Mouse (Mus musculus): ENCODE data around the gene Kcnmb1. TPM values are rescaled to one million over a fixed set of nuclear protein-coding genes. Genes with fewer than 3 reads are reported as not detected.

Kcnmb1 gene
- polyA plus RNA-seq, 1 experiment from 2014 or later, result 0.03 TPM

DNA sequence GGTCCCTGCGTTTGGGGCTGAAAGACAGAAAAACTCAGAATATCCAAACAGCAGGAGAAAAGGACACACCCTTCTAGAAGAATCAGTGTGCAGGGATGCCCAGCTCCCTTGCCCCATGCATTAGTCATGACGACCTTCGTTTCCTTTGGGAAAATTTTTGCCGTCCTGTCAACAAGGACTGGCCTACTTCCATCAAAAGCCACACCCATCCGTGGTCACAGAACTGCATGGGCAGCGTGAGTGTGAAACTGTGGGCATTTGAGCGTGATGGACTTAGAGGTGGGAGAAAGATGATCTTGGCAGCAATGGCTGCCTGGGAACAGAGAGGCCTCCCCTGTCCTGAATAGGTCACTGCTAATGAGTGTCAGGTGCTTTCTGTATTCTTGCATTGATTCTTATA, 9.3 kb downstream of the Kcnmb1 start:
- H3K4me3 ChIP-seq (replicated peaks), result no peak overlapping the region
- no peaks in the 10 kb centered on the region for H3K4me1 ChIP-seq (replicated peaks)
- ATAC-seq (ENCODE audit: low read depth) (no peak), DNase-seq (no peak)
- H3K9ac ChIP-seq, result no peak overlapping the region
- H3K36me3 ChIP-seq, result no peaks in the 10 kb centered on the region
- WGBS (ENCODE audit: insufficient replicate concordance), result 60% methylated on average over 7 of the region's 7 CpGs
- H3K27me3 ChIP-seq, result no peaks in the 10 kb centered on the region
- no peaks in the 10 kb centered on the region for H3K9me3 ChIP-seq (replicated peaks)
- H3K4me2 ChIP-seq, result no peak overlapping the region
- H3K27ac ChIP-seq, result no peak overlapping the region

DNA sequence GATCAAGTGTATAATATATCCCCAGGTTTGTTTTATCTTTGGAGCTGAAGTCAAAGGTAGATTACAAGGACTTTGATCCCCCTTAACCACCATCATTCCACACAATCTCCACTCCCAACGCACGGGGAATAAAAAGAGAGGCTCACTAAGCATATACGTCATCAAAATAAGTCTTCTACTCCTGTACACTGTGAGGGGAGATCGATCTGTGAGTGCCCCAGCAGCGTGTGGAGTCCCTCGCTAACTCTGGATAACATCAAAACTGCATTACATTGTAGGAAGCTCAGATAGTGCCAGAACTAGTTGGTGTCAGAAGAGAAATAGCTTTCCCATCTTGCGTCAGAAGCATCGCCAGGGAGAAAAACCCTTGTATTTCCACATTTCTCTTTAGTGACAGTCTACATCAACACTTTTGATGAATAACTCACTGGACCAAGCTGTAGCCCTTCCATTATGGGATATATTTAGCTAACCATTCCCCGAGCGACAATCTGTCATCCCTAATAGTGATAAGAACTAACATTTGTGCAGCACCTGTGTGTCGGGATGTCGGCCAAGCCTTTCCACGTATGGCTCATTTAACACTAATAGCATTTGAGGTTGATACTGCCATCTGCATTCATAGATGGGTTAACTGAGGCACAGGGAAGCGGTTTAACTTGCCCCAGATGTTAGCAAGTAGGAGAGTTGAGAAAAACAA, 11.7 kb downstream of the Kcnmb1 start:
- no peak overlapping the region for H3K4me3 ChIP-seq (replicated peaks)
- no peaks in the 10 kb centered on the region for H3K27me3 ChIP-seq
- H3K9me3 ChIP-seq (replicated peaks), result no peaks in the 10 kb centered on the region
- H3K9ac ChIP-seq, result no peak overlapping the region
- 68% methylated on average over 14 of the region's 14 CpGs for WGBS (ENCODE audit: insufficient replicate concordance)
- no peaks in the 10 kb centered on the region for H3K36me3 ChIP-seq
- no peaks in the 10 kb centered on the region for H3K4me1 ChIP-seq (replicated peaks)
- ATAC-seq (ENCODE audit: low read depth) (no peak), DNase-seq (no peak)
- H3K4me2 ChIP-seq, result no peak overlapping the region
- H3K27ac ChIP-seq, result no peak overlapping the region

DNA sequence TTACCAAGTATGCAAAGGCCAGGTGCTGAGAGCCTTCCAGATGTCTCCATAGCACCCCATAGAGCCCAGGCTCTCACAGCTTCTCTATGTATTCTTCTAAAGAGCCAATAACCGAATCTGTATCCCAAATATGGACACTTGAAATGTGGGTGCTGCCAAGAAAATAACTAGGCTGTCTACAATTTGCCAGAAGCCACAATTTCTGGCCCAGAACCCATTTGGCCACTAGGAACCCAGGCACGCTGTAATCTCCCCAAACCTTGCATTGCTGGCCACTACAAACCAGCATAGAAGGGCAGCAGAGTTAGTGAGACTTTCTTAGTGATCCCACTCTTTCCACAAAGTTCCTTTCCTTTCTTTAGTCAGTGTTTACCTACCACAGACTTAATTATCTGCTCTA, 12.3 kb downstream of the Kcnmb1 start:
- no peaks in the 10 kb centered on the region for H3K27me3 ChIP-seq
- H3K4me2 ChIP-seq, result no peak overlapping the region
- no peaks in the 10 kb centered on the region for H3K4me1 ChIP-seq (replicated peaks)
- DNase-seq, result no peak
- WGBS (ENCODE audit: insufficient replicate concordance), result 55% methylated on average over 2 of the region's 2 CpGs
- no peak overlapping the region for H3K9ac ChIP-seq
- H3K27ac ChIP-seq, result no peak overlapping the region
- ATAC-seq (ENCODE audit: low read depth), result no peak
- H3K36me3 ChIP-seq, result no peaks in the 10 kb centered on the region
- H3K4me3 ChIP-seq (replicated peaks), result no peak overlapping the region
- no peaks in the 10 kb centered on the region for H3K9me3 ChIP-seq (replicated peaks)

DNA sequence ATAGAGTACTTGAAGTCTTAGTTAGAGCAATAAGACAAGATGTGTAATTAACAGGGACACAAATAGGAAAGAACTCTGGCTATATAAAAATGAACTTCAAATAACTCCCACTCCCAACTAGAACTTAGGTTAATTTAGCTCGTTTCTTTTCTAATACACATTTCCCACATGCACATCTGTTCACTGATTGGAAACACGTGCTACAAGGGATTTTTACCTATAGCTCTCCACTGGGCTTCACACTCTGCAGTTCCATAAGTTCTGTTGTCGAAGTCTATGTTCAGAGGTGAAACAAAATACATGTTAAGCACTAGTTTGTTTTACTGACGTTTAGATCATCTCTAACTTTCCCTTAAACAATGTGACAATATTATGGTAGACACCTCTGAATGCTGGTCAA, 17.3 kb downstream of the Kcnmb1 start:
- WGBS (ENCODE audit: insufficient replicate concordance), result 47% methylated on average over 4 of the region's 4 CpGs
- H3K4me3 ChIP-seq (replicated peaks), result no peak overlapping the region
- DNase-seq (no peak), ATAC-seq (ENCODE audit: low read depth) (no peak)
- no peak overlapping the region for H3K4me2 ChIP-seq
- H3K9me3 ChIP-seq (replicated peaks), result no peaks in the 10 kb centered on the region
- H3K27ac ChIP-seq, result no peak overlapping the region
- H3K36me3 ChIP-seq, result no peaks in the 10 kb centered on the region
- no peaks in the 10 kb centered on the region for H3K27me3 ChIP-seq
- H3K4me1 ChIP-seq (replicated peaks), result no peaks in the 10 kb centered on the region
- no peak overlapping the region for H3K9ac ChIP-seq

DNA sequence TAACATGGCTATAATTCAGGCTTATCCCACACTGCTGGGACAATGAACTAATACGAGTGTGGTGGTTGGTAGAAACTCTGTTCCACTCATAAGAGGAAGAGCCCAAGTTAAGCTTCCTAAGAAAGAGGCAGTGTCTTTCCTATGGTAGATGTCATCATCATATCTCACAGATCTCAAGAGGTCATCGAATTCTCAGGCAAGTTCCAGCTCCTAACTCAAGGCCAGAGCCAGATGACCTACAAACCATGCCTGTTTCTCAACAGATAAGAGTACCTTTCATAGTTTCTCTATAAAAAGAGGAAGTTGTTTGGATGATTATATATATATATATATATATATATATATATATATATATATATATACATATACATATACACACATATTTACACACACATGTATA, 23.7 kb downstream of the Kcnmb1 start:
- H3K27ac ChIP-seq, result no peak overlapping the region
- WGBS (ENCODE audit: insufficient replicate concordance), result 32% methylated on average over 2 of the region's 2 CpGs
- no peak overlapping the region for H3K4me3 ChIP-seq (replicated peaks)
- H3K4me2 ChIP-seq, result no peak overlapping the region
- H3K9ac ChIP-seq, result no peak overlapping the region
- no peaks in the 10 kb centered on the region for H3K36me3 ChIP-seq
- ATAC-seq (ENCODE audit: low read depth), result no peak
- no peak for DNase-seq
- H3K9me3 ChIP-seq (replicated peaks), result no peaks in the 10 kb centered on the region
- no peaks in the 10 kb centered on the region for H3K27me3 ChIP-seq
- H3K4me1 ChIP-seq (replicated peaks), result 0 out of 2 replicates have a peak, but pooled peaks cover 4% of the 10 kb centered on the region

DNA sequence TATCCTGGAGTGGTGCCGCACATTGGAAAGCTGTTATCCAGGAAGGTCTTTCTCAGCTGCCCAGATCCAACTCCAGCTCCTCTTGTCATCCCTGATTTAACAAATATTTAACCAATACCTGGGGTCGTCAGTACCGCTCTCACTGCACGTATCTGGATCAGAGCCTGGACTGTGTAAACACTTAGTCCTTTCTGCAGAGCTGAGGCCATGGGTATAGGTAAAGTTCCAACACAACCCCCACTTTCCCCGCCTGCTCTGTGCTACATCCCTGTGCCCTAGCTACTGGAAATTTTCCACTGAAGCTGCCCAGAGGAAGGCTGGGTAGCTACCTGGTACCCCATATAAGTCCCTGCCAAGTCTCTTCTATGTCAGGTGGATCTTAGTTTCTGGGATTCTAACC, 27.2 kb downstream of the Kcnmb1 start:
- no peak overlapping the region for H3K4me3 ChIP-seq (replicated peaks)
- H3K27me3 ChIP-seq, result 0 out of 2 replicates have a peak, but pooled peaks cover 8% of the 10 kb centered on the region
- no peak overlapping the region for H3K27ac ChIP-seq
- WGBS (ENCODE audit: insufficient replicate concordance), result 52% methylated on average over 5 of the region's 5 CpGs
- no peaks in the 10 kb centered on the region for H3K9me3 ChIP-seq (replicated peaks)
- DNase-seq (no peak), ATAC-seq (ENCODE audit: low read depth) (peak; percentile 69)
- H3K4me1 ChIP-seq (replicated peaks), result peaks cover 19% of the 10 kb centered on the region; the same call in 1 of the 2 replicates
- H3K36me3 ChIP-seq, result no peaks in the 10 kb centered on the region
- H3K4me2 ChIP-seq, result no peak overlapping the region
- H3K9ac ChIP-seq, result no peak overlapping the region

DNA sequence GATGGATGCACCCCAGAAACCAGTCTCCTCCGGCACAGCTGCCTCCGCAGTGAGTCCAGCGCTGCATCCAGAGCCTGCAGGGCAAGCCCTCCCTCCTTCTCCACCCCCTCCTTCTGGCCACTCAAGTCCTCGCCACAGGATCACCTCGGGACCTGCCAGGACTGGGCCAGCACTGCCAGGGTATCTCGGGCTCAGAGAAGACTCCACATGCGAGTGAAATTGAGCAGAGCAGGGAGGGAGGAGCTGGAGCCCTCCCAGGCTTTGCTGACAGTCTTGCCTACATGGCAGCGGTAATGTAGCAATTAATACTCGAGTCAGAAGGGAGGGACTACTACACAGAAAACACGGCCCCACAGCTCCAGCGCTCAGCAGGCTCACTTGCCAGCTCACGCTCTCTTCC, 30.1 kb downstream of the Kcnmb1 start, which contains the start of gene Kcnip1:
Kcnip1 (minus strand) TSS at position 215 of the 400 bp plus-strand sequence.
- Histone ChIP-seq H3K4me2 (no peak within 1 kb of the TSS), H3K27me3 (0 out of 2 replicates have a peak, but pooled peaks cover 8% of the 10 kb centered on the region), H3K27ac (no peak within 1 kb of the TSS), H3K9ac (no peak within 1 kb of the TSS), H3K4me1 (replicated peaks) (peaks cover 19% of the 10 kb centered on the region; the same call in 1 of the 2 replicates), H3K9me3 (replicated peaks) (no peaks in the 10 kb centered on the region), H3K4me3 (replicated peaks) (no peak within 1 kb of the TSS), H3K36me3 (no peaks in the 10 kb centered on the region)
- DNase-seq (no peak), ATAC-seq (ENCODE audit: low read depth) (no peak)
- 30% methylated on average over 12 of the region's 12 CpGs for WGBS (ENCODE audit: insufficient replicate concordance)

DNA sequence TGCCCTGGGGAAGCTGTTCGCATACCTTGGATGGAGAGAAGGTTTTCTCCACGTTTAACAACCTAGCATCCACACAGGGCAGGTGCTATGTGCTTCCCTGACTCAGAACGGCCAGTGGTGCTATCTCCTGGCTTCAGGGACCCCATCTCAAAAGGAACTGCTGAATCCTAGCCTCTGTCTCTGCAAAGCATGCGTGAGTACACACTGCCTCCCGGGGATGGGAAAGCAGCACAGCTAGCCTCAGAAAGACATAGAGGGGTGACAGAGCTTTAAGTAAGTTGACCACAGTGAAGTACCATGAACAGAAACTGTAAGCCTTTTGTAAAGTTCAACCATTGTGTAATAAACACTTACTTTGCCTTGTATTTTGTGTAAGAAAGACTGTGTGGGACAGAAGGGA, 30.7 kb downstream of the Kcnmb1 start:
- Histone ChIP-seq H3K27me3 (0 out of 2 replicates have a peak, but pooled peaks cover 8% of the 10 kb centered on the region), H3K4me1 (replicated peaks) (peaks cover 19% of the 10 kb centered on the region; the same call in 1 of the 2 replicates), H3K9ac (no peak overlapping the region), H3K27ac (no peak overlapping the region), H3K4me3 (replicated peaks) (no peak overlapping the region), H3K9me3 (replicated peaks) (no peaks in the 10 kb centered on the region), H3K36me3 (no peaks in the 10 kb centered on the region), H3K4me2 (no peak overlapping the region)
- ATAC-seq (ENCODE audit: low read depth), result no peak
- no peak for DNase-seq
- WGBS (ENCODE audit: insufficient replicate concordance), result 48% methylated on average over 5 of the region's 5 CpGs

DNA sequence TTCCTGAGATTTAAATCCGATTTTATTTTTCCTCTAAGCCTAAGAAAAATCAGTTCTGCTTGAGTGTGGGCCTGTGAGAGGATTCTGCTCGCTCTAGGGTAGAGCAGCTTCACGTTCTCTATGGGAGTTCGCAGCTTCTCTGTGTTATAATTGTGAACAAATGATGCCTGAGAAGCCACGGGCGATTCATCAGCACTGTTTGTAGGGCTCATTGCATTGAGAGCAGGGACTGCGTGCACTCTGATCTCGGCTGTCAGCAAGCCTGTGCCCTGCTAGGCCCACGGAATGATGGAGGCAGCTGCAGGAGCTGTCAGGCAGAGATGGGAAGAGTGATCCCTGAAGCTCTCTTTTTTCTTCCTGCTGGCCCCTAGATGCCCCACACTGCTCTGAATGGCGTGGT, 35.4 kb downstream of the Kcnmb1 start:
- DNase-seq (no peak), ATAC-seq (ENCODE audit: low read depth) (no peak)
- WGBS (ENCODE audit: insufficient replicate concordance), result 58% methylated on average over 10 of the region's 10 CpGs
- no peak overlapping the region for H3K27ac ChIP-seq
- peaks cover 11% of the 10 kb centered on the region; the same call in 1 of the 2 replicates for H3K4me1 ChIP-seq (replicated peaks)
- H3K9ac ChIP-seq, result no peak overlapping the region
- H3K4me2 ChIP-seq, result no peak overlapping the region
- no peaks in the 10 kb centered on the region for H3K36me3 ChIP-seq
- H3K4me3 ChIP-seq (replicated peaks), result no peak overlapping the region
- H3K27me3 ChIP-seq, result 0 out of 2 replicates have a peak, but pooled peaks cover 2% of the 10 kb centered on the region
- H3K9me3 ChIP-seq (replicated peaks), result no peaks in the 10 kb centered on the region

DNA sequence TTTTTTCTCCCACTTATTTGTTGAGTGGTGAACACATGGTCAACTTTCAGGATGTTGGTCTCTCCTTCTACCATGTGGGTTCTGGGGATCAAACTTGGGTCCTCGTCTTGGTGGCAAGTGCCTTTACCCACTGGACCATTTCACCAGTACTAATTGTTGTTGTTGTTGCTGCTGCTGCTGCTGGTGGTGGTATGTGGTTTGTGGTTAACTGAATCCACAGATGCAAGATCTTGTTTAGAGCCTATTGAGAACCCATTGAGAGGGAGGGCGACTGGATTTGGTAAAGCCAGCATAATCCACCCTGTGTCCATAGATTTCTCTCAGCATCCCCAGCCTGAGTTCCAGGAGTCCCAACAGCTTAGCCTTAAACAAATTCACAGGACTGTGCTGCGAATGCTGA, 37.6 kb downstream of the Kcnmb1 start:
- Histone ChIP-seq H3K27me3 (no peaks in the 10 kb centered on the region), H3K36me3 (no peaks in the 10 kb centered on the region), H3K4me3 (replicated peaks) (no peak overlapping the region), H3K27ac (no peak overlapping the region), H3K9ac (no peak overlapping the region), H3K4me2 (no peak overlapping the region), H3K9me3 (replicated peaks) (no peaks in the 10 kb centered on the region), H3K4me1 (replicated peaks) (no peaks in the 10 kb centered on the region)
- ATAC-seq (ENCODE audit: low read depth) (no peak), DNase-seq (no peak)
- 41% methylated on average over 3 of the region's 3 CpGs for WGBS (ENCODE audit: insufficient replicate concordance)

DNA sequence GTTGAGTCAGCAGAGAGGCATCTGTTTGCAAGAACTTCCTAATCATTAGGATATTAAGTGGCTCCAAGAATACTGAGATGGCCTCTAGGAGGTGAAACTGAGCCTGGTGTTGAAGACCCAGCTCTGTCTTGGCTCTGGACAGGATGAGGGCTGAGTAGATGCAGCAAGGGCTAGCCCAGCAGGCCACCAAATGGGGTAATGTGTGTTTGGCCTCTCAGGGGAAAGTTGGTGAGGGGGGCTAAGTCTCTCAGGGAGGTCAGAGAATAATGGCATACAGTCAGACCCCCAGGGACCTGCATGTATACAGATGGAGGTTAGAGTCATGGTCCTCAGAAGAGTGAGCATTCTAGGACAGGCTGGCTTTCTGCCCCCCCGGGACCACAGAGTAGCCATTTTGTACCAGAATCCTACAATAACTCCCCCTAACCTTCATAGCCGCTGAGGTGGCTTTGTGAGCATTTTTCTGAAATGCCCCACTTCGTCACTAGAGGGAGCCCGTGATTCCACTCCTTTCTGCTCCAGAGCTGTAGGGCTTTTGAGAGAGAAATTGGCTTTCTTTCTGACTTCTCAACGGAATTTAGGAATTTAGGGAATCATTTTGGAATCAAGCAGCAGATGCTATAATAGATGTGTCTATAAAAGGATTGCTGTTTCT, 39.3 kb downstream of the Kcnmb1 start:
- Histone ChIP-seq H3K4me2 (no peak overlapping the region), H3K27ac (no peak overlapping the region), H3K4me1 (replicated peaks) (no peaks in the 10 kb centered on the region), H3K9me3 (replicated peaks) (no peaks in the 10 kb centered on the region), H3K36me3 (no peaks in the 10 kb centered on the region), H3K27me3 (no peaks in the 10 kb centered on the region), H3K9ac (no peak overlapping the region), H3K4me3 (replicated peaks) (no peak overlapping the region)
- WGBS (ENCODE audit: insufficient replicate concordance), result 2% methylated on average over 5 of the region's 5 CpGs
- DNase-seq, result no peak
- no peak for ATAC-seq (ENCODE audit: low read depth)

DNA sequence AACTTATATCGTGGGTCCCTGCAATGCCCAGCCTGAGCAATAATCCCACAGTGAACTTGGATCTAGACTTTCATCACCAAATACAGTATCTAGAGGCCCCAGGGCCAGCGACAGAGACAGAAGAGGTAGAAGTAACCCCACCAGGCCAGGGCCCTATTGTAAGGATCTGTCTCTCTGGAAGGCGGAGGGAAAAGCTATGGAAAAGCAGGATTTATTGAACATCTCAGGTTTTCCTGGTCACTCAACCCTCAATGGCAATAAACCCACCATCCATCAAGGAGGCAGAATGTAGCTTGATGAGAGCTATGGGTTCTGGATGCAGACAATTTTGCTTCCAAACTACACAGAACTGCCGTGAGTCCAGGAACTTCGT, 39.8 kb downstream of the Kcnmb1 start:
- Histone ChIP-seq H3K27me3 (no peaks in the 10 kb centered on the region), H3K9me3 (replicated peaks) (no peaks in the 10 kb centered on the region), H3K36me3 (no peaks in the 10 kb centered on the region), H3K9ac (no peak overlapping the region), H3K27ac (no peak overlapping the region), H3K4me3 (replicated peaks) (no peak overlapping the region), H3K4me1 (replicated peaks) (no peaks in the 10 kb centered on the region), H3K4me2 (no peak overlapping the region)
- DNase-seq (no peak), ATAC-seq (ENCODE audit: low read depth) (no peak)
- WGBS (ENCODE audit: insufficient replicate concordance), result 56% methylated on average over 5 of the region's 5 CpGs

All from liver, embryonic 13.5 days (tissue).